Mouse (Mus musculus) megakaryocyte-erythroid progenitor cell, adult 5-6 weeks (primary cell): ENCODE measurements around the gene Mustn1. TPM values are rescaled to one million over a fixed set of nuclear protein-coding genes. Genes with fewer than 3 reads are reported as not detected.

Experiments used
- ATAC-seq: replicated peaks from 2 replicates; pipeline ENCODE4 v1.8.0; 2016; ENCODE audit warnings: mild to moderate bottlenecking, inconsistent platforms; ENCODE audit not compliant: severe bottlenecking, poor library complexity, low FRiP score, low TSS enrichment
- total RNA-seq, 2 experiments: library from RNA; stranded (forward) in 1 of 2; stranded (reverse) in 1 of 2; fragments of 200-1000, 215-1000 nt in 1 of 2; fragments of >200 nt in 1 of 2; fragmentation: Nextera tagmentation in 1 of 2; gene quantifications; 2 replicates each; pipeline ENCODE4 v1.2.3; 2014 to 2017

Gene Mustn1
- total RNA-seq, 2 experiments from 2014 or later = 0.52 to 1.2 TPM

- ATAC-seq = no peak
These were observed 2.5 kb upstream of the Mustn1 start for GRCm38 (mm10) chr14:30876451-30876850.

- ATAC-seq = no peak
These were observed 1.2 kb upstream of the Mustn1 start for GRCm38 (mm10) chr14:30877827-30878226.

DNA sequence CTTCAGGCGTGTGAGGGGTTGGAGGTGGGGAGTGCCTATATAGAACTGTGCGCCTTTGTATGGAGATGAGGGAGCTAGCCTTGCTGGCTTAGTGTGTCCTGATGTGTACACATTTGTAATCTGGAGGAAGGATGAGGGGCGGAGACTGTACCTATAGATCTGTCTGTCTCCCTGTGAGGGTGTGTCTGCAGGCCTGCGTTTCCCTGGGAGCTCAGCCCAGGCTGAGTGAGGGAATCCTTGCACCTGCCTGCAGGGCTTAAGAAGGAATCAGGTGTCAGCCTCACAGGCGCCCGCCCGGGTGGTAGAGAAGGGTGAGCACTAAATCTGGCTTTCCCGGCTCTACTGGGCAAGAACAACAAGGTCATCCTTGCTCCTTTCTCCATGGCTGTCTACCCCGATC lies 794 bp downstream of the Mustn1 start:
- ATAC-seq = no peak

DNA sequence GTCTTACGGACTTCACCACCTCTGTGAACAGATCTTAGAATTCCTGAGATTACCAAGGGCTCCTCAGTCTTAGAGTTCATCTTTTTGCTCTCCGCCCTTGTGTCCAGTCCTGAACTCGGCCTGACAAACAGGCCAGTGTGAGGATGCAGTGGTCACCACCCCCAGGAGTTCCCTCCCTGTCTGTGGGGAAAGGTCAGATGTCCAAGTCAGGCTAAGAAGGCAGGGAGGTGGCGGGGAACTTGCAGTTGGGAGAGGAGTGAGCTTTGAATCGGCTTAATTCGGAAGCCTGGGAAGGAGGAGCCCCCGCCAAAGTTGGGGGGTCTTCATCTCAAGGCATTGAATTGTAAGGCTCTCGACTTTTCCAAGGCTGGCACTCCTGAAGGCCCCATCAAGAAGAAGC lies 1.3 kb downstream of the Mustn1 start:
- ATAC-seq = no peak

GRCm38 (mm10) chr14:30880811-30881717 lies 2.1 kb downstream of the Mustn1 start:
- peak; percentile 68 for ATAC-seq

DNA sequence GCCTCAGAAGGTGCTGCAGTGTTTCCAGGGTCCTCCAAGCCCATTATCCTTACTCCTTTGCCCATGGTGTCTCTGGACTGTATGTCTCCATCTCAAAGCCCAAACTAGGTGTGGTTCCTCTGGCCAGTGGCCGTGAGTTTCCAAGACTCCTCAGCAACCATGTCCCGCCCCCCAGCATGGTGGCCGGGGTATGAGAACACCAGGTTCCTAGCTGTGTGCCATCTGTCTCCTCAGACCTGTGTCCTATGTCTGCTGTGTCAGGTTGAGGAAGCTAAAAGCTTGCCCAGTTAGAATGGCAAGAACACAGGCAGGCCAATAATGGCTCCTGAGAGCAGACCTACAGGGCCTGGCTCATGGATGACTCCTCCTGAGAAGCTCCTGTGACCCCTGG lies 2.7 kb downstream of the Mustn1 start:
- ATAC-seq = peak; percentile 15; the same call in 1 of the 2 replicates

GRCm38 (mm10) chr14:30885298-30885697 lies 6.3 kb downstream of the Mustn1 start:
- ATAC-seq = no peak

DNA sequence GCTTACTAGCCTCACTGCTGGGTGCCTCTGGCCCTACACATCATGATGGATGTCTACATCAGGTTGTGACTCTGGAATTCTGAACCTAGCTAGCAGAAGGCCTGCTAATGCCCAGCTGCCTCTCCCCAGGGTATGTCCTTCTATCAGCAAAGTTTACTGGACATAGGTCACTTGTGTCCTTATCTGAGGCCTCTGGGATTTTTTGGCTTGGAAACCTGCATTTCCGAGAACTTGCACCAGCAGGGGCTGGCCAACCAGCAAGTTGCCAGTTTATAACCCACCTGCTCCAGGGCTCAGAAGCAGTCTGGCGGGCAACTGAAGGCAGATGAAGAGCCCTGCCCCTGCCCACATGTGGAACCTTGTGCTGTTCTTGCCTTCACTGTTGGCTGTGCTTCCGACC lies 7.2 kb downstream of the Mustn1 start, which contains the start of gene Itih4:
Gene Itih4 (plus strand): TSS at position 273 of the 400 bp plus-strand sequence.
- no peak for ATAC-seq

DNA sequence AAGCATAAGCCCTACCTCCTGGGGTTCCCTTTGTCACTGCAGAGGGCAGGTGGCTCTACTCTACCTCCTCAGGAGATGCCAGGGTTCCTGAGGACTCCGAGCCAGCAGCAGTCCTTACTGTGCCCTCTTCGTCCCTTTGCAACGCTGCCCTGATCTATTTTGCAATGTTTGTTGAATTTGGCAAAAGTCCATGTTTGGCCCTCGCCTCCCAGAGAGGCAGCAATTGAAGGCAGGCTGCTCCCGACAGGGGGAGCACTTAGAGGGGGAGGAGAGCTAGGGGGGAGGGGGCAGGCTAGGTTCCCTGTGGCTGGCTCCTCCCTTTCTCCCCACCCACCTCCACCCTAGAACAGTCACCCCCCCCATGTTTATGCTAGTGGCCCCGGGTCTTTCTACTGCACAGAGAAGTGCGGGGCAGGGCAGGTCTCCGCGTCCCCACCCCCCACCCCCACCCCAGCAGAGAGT lies 9.3 kb downstream of the Mustn1 start:
- ATAC-seq = peak; percentile 48

DNA sequence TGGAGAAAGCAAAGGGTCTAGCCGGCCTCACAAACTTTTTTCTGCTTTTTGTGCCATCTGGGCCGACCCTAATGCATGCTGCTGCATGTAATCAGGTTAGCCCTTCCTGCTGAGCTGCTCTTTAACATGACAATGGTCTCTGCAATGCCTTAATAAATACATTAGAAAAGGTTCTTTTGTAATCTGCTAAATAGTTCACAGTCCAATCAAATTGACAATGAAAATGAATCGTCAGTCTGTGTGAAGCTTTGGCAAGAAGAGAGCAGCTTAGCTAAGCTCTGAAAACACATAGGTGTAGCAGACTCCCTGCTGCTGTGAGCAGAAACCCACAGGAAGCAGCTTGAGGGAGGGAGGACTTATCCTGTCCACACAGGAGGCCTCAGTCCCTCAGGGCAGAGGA lies 21.0 kb downstream of the Mustn1 start:
- ATAC-seq = no peak

- ATAC-seq = no peak
These were observed 23.6 kb downstream of the Mustn1 start for GRCm38 (mm10) chr14:30902628-30903027.

GRCm38 (mm10) chr14:30903036-30903435 lies 24.0 kb downstream of the Mustn1 start:
- ATAC-seq = no peak

- ATAC-seq = no peak
These were observed 25.3 kb downstream of the Mustn1 start for GRCm38 (mm10) chr14:30904307-30904706.

- ATAC-seq = no peak
These were observed 27.0 kb downstream of the Mustn1 start for GRCm38 (mm10) chr14:30906001-30906400.

DNA sequence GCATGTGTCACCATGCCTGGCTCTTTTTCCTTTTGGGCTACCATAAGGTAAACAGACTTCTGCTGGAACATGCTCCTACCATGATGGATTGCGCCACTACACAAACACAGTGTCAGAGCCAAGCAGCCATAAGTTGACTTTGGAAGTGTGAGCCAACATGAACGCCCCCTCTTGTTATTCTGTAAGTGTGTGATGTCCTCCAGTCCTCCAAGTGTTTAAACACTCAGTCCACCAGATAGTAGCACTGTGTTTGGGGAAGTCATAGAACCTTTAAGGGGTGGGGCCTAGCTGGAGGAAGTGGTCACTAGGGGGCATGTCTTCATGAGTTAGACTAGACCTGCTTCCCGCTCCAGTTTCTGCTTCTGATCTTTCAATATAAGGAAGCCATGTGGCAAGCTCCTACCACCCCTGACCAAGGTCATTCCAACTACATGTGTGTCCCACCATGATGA lies 28.8 kb downstream of the Mustn1 start:
- no peak for ATAC-seq

- ATAC-seq = no peak
These were observed 32.1 kb downstream of the Mustn1 start for GRCm38 (mm10) chr14:30911141-30911540.

GRCm38 (mm10) chr14:30912641-30913040 lies 33.6 kb downstream of the Mustn1 start:
- no peak for ATAC-seq

GRCm38 (mm10) chr14:30913404-30913803 lies 34.4 kb downstream of the Mustn1 start:
- ATAC-seq = no peak

DNA sequence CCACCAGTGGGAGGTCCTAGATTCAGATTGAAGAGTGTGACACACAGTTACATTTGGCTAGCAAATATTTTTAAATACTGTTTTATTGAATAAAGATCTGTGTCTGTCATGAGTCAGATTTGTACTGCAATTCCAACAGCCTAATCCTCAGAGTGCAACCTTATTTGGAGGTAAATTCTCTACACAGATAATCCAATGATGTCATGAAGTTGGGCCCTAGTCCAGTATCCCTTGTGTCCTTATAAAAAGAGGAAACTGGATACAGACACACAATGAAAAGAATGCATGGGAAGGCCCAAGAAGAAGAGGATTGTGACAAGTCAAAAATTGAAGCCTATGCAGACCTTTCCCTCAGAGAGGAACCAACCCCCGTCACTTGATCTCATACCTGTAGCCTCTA lies 37.5 kb downstream of the Mustn1 start:
- ATAC-seq = no peak

GRCm38 (mm10) chr14:30922053-30922670 lies 43.2 kb downstream of the Mustn1 start:
- no peak for ATAC-seq
